Mouse (Mus musculus) cerebellum, postnatal 25 days (tissue): ENCODE measurements around the gene Nsun3.
"Not testable (repeated sequence)": the region's sequence is repeated elsewhere in the genome, so short reads cannot be mapped to it uniquely, and the experiment has no call there.

Experiments used
- DNase-seq, 2 experiments: peaks; one replicate each; pipeline ENCODE4 v3.0.0; 2021; ENCODE audit warnings: mixed read lengths in 2 of 2

The Nsun3 gene

GRCm38 (mm10) chr16:62745875-62746274, 40.7 kb downstream of the Nsun3 start:
- no peak for DNase-seq

GRCm38 (mm10) chr16:62734359-62734758, 52.3 kb downstream of the Nsun3 start:
- DNase-seq: no peak

- DNase-seq: no peak
These were observed 56.3 kb downstream of the Nsun3 start for GRCm38 (mm10) chr16:62730291-62730690.

- no peak for DNase-seq
These were observed 56.8 kb downstream of the Nsun3 start for GRCm38 (mm10) chr16:62729846-62730245.

- DNase-seq: not testable (repeated sequence)
These were observed 68.4 kb downstream of the Nsun3 start for GRCm38 (mm10) chr16:62718255-62718654.

- DNase-seq: no peak
These were observed 96.2 kb downstream of the Nsun3 start for GRCm38 (mm10) chr16:62690436-62690835.

- no peak for DNase-seq
These were observed 100.5 kb downstream of the Nsun3 start for GRCm38 (mm10) chr16:62686073-62686472.

GRCm38 (mm10) chr16:62685494-62685893, 101.1 kb downstream of the Nsun3 start:
- DNase-seq: no peak
